Mouse (Mus musculus) mouse trophoblast stem cell (cell line): ENCODE data around the gene Serbp1.

Experiments used
- in situ Hi-C, 2 experiments: fragments of 300-500 bp; cut with MseI, MboI; formaldehyde crosslinking; loops; 2 replicates in 1 of 2; 3 replicates in 1 of 2; pipeline ENCODE4 v1.15.1; 2025

Gene Serbp1

GRCm38 (mm10) chr6:67230950-67231349, 7.0 kb upstream of the Serbp1 start:
- in situ Hi-C loops: no loop called here

- in situ Hi-C loops: no loop called here
Observed at GRCm38 (mm10) chr6:67235649-67236048, 2.3 kb upstream of the Serbp1 start.

- in situ Hi-C loops: no loop called here
Observed at GRCm38 (mm10) chr6:67236491-67237234, 1.3 kb upstream of the Serbp1 start.

- in situ Hi-C loops: no loop called here
Observed at GRCm38 (mm10) chr6:67241263-67241662, 3.3 kb downstream of the Serbp1 start.

- in situ Hi-C loops: no loop called here
Observed at GRCm38 (mm10) chr6:67243765-67244420, 5.9 kb downstream of the Serbp1 start.

- in situ Hi-C loops: no loop called here
Observed at GRCm38 (mm10) chr6:67244451-67244850, 6.5 kb downstream of the Serbp1 start.

- in situ Hi-C loops: no loop called here
Observed at GRCm38 (mm10) chr6:67251095-67251494, 13.1 kb downstream of the Serbp1 start.

GRCm38 (mm10) chr6:67264935-67265334, 27.0 kb downstream of the Serbp1 start:
- in situ Hi-C loops: no loop called here

GRCm38 (mm10) chr6:67266159-67266657, 28.2 kb downstream of the Serbp1 start:
- in situ Hi-C loops: no loop called here

GRCm38 (mm10) chr6:67266664-67267407, 28.9 kb downstream of the Serbp1 start:
- in situ Hi-C loops: no loop called here

- in situ Hi-C loops: no loop called here
Observed at GRCm38 (mm10) chr6:67267408-67268244, 29.6 kb downstream of the Serbp1 start.

GRCm38 (mm10) chr6:67268245-67268612, 30.3 kb downstream of the Serbp1 start:
- in situ Hi-C loops: no loop called here

GRCm38 (mm10) chr6:67268983-67269382, 31.0 kb downstream of the Serbp1 start:
- in situ Hi-C loops: no loop called here

- in situ Hi-C loops: no loop called here
Observed at GRCm38 (mm10) chr6:67269459-67269858, 31.5 kb downstream of the Serbp1 start.

- in situ Hi-C loops: no loop called here
Observed at GRCm38 (mm10) chr6:67277944-67278343, 40.0 kb downstream of the Serbp1 start.

- in situ Hi-C loops: no loop called here
Observed at GRCm38 (mm10) chr6:67281614-67282197, 43.7 kb downstream of the Serbp1 start.

GRCm38 (mm10) chr6:67282897-67283296, 44.9 kb downstream of the Serbp1 start:
- in situ Hi-C loops: no loop called here

- in situ Hi-C loops: no loop called here
Observed at GRCm38 (mm10) chr6:67292042-67292623, 54.2 kb downstream of the Serbp1 start.

GRCm38 (mm10) chr6:67296126-67296525, 58.1 kb downstream of the Serbp1 start:
- in situ Hi-C loops: no loop called here

- in situ Hi-C loops: no loop called here
Observed at GRCm38 (mm10) chr6:67298742-67299141, 60.8 kb downstream of the Serbp1 start.

- in situ Hi-C loops: no loop called here
Observed at GRCm38 (mm10) chr6:67300300-67300699, 62.3 kb downstream of the Serbp1 start.
